Mouse (Mus musculus) B cell, adult (primary cell): ENCODE measurements around the gene Ephx4. TPM values are rescaled to one million over a fixed set of nuclear protein-coding genes. Genes with fewer than 3 reads are reported as not detected.

Experiments used
- total RNA-seq: library from RNA; stranded (reverse); gene quantifications from 4 replicates; pipeline ENCODE4 v1.2.4, GENCODE M21; 2023; ENCODE audit not compliant: inconsistent age

Ephx4 gene
- not detected in 4 replicates for total RNA-seq

GRCm38 (mm10) chr5:107402436-107402835 is at the start of gene Ephx4:
Ephx4 (plus strand) TSS chr5:107402736.

GRCm38 (mm10) chr5:107431249-107431648 is 28.7 kb downstream of the Ephx4 start, which contains the start of gene Lpcat2b:
Lpcat2b (plus strand) TSS chr5:107431549.

GRCm38 (mm10) chr5:107437464-107438281 is 35.1 kb downstream of the Ephx4 start, which contains the start of gene Btbd8:
Btbd8 (plus strand) TSS chr5:107437997.

Other genes with a start within 250 kb of the Ephx4 start
- gene Tgfbr3, start 113.1 kb upstream of the Ephx4 start, total RNA-seq: 0.38 to 0.54 TPM (median 0.47 TPM) in 4 replicates
- gene Brdt, start 71.6 kb upstream of the Ephx4 start, total RNA-seq: 0.51 to 1.3 TPM (median 0.65 TPM) in 4 replicates
- gene Lpcat2b, start 28.8 kb downstream of the Ephx4 start, total RNA-seq: not detected in 4 replicates
- gene Btbd8, start 35.3 kb downstream of the Ephx4 start, total RNA-seq: 13.8 to 17.9 TPM (median 16.0 TPM) in 4 replicates
- gene Gm42669, start 104.9 kb downstream of the Ephx4 start, total RNA-seq: 0.32 TPM in 1 of 4 replicates, not detected in the others
- gene 1700028K03Rik, start 132.0 kb downstream of the Ephx4 start, total RNA-seq: 0.09 TPM in 1 of 4 replicates, not detected in the others
- 15.3 to 21.4 TPM (median 19.4 TPM) in 4 replicates for gene Rpap2, start 194.6 kb downstream of the Ephx4 start, total RNA-seq
- gene Glmn, start 195.2 kb downstream of the Ephx4 start, total RNA-seq: 9.7 to 16.9 TPM (median 13.4 TPM) in 4 replicates